ENCODE assay signal across 19 mouse cellular contexts in genomic region chr12:102042247-102042646, GRCm38 (mm10).
DNase-seq lines count a peak whose midpoint lies in the region; ATAC-seq and TF ChIP-seq lines count a peak whose summit lies in the region.
"Had no signal": no experiment of that assay in that cellular context is flagged by ENCODE, and none has a peak within 500 bp of the region (broad histone marks: within the 10 kb centered on the region; RNA-seq: fewer than 3 reads in every experiment).

No protein-coding gene starts in this region.

- no peaks in the 10 kb centered on the region for H3K9me3 ChIP-seq in forebrain, embryonic 12.5 days
- H3K9me3 ChIP-seq in forebrain, embryonic 11.5 days (ENCODE audit: control insufficient read depth, low read length) = no peaks in the 10 kb centered on the region
- no peaks in the 10 kb centered on the region for H3K9me3 ChIP-seq in lung, embryonic 15.5 days
- no peaks in the 10 kb centered on the region for H3K9me3 ChIP-seq in hindbrain, embryonic 14.5 days (ENCODE audit: control insufficient read depth, low read length)
- H3K9me3 ChIP-seq in neural tube, embryonic 14.5 days (ENCODE audit: control insufficient read depth, low read length) = no peaks in the 10 kb centered on the region
- no peaks in the 10 kb centered on the region for H3K9me3 ChIP-seq in stomach, postnatal 0 days (ENCODE audit: control insufficient read depth, low read length)
- H3K9me3 ChIP-seq: heart, embryonic 13.5 days; liver, embryonic 12.5 days had no signal

- no peak overlapping the region for H3K4me2 ChIP-seq in forebrain, embryonic 12.5 days
- H3K4me2 ChIP-seq in forebrain, embryonic 11.5 days (ENCODE audit: low read depth, low read length, severe bottlenecking) = no peak overlapping the region
- H3K4me2 ChIP-seq in lung, embryonic 15.5 days = no peak overlapping the region
- H3K4me2 ChIP-seq in hindbrain, embryonic 14.5 days (replicated peaks) = no peak overlapping the region
- H3K4me2 ChIP-seq in neural tube, embryonic 14.5 days (ENCODE audit: low read depth, low read length) = no peak overlapping the region
- H3K4me2 ChIP-seq in stomach, postnatal 0 days (replicated peaks; ENCODE audit: low read depth) = no peak overlapping the region
- H3K4me2 ChIP-seq: heart, embryonic 13.5 days; liver, embryonic 12.5 days had no signal

- peak overlapping the region; percentile 50; the same call in 1 of the 2 replicates for H3K27ac ChIP-seq in forebrain, embryonic 12.5 days
- H3K27ac ChIP-seq in forebrain, embryonic 11.5 days (ENCODE audit: low read depth, low read length) = no peak overlapping the region
- H3K27ac ChIP-seq in lung, embryonic 15.5 days = no peak overlapping the region
- peak overlapping the region; percentile 50 for H3K27ac ChIP-seq in hindbrain, embryonic 14.5 days
- H3K27ac ChIP-seq in neural tube, embryonic 14.5 days (ENCODE audit: low read depth, low read length) = peak overlapping the region; percentile 1; the same call in 1 of the 2 replicates
- no peak overlapping the region for H3K27ac ChIP-seq in stomach, postnatal 0 days (replicated peaks)
- H3K27ac ChIP-seq: heart, embryonic 13.5 days; layer of hippocampus, adult 2 months; left cerebral cortex, adult 2 months; liver, embryonic 12.5 days had no signal

- 63% methylated on average over 7 of the region's 7 CpGs for WGBS in forebrain, embryonic 12.5 days
- 67% methylated on average over 7 of the region's 7 CpGs for WGBS in forebrain, embryonic 11.5 days
- WGBS in lung, embryonic 15.5 days = 46% methylated on average over 7 of the region's 7 CpGs
- WGBS in lung, adult 2 months = 77% methylated on average over 7 of the region's 7 CpGs
- 54% methylated on average over 7 of the region's 7 CpGs for WGBS in hindbrain, embryonic 14.5 days
- WGBS in neural tube, embryonic 14.5 days = 52% methylated on average over 7 of the region's 7 CpGs
- WGBS in stomach, postnatal 0 days = 64% methylated on average over 7 of the region's 7 CpGs

- no peaks in the 10 kb centered on the region for H3K27me3 ChIP-seq in forebrain, embryonic 12.5 days
- H3K27me3 ChIP-seq in forebrain, embryonic 11.5 days (ENCODE audit: control insufficient read depth, insufficient read depth, low read length) = no peaks in the 10 kb centered on the region
- no peaks in the 10 kb centered on the region for H3K27me3 ChIP-seq in lung, embryonic 15.5 days
- H3K27me3 ChIP-seq in hindbrain, embryonic 14.5 days (ENCODE audit: control insufficient read depth, insufficient read depth, low read length) = no peaks in the 10 kb centered on the region
- H3K27me3 ChIP-seq in neural tube, embryonic 14.5 days (ENCODE audit: control insufficient read depth, insufficient read depth, low read length) = no peaks in the 10 kb centered on the region
- H3K27me3 ChIP-seq in stomach, postnatal 0 days (ENCODE audit: control insufficient read depth, insufficient read depth, low read length) = no peaks in the 10 kb centered on the region
- H3K27me3 ChIP-seq: heart, embryonic 13.5 days; liver, embryonic 12.5 days had no signal

- TF ChIP-seq CTCF in lung, adult 2 months (IDR thresholded peaks at IDR 0.05; ENCODE audit: insufficient read depth, low read length) = no peak
- TF ChIP-seq CTCF in stomach, postnatal 0 days (IDR thresholded peaks at IDR 0.05; ENCODE audit: low read depth) = no peak

- intact Hi-C loops in left cerebral cortex, postnatal 36 days (cut with DNase I) = no loop called here

- no peak overlapping the region for H3K9ac ChIP-seq in forebrain, embryonic 12.5 days
- no peak overlapping the region for H3K9ac ChIP-seq in forebrain, embryonic 11.5 days (ENCODE audit: low read length)
- H3K9ac ChIP-seq in lung, embryonic 15.5 days = no peak overlapping the region
- no peak overlapping the region for H3K9ac ChIP-seq in hindbrain, embryonic 14.5 days
- no peak overlapping the region for H3K9ac ChIP-seq in neural tube, embryonic 14.5 days (replicated peaks; ENCODE audit: low read depth, low read length)
- H3K9ac ChIP-seq in stomach, postnatal 0 days (ENCODE audit: low read length) = no peak overlapping the region
- H3K9ac ChIP-seq: heart, embryonic 13.5 days; liver, embryonic 12.5 days had no signal

- ATAC-seq in forebrain, embryonic 12.5 days (ENCODE audit: low FRiP score) = 0 out of 2 replicates have a peak, but pooled peaks have one; percentile 36
- ATAC-seq in forebrain, embryonic 11.5 days (replicated peaks; ENCODE audit: low FRiP score) = no peak
- 0 out of 2 replicates have a peak, but pooled peaks have one; percentile 8 for ATAC-seq in lung, embryonic 15.5 days (ENCODE audit: borderline replicate concordance, extremely low read depth, low FRiP score, low TSS enrichment)
- ATAC-seq in hindbrain, embryonic 14.5 days (ENCODE audit: low FRiP score) = peak; percentile 59
- peak; percentile 56 for ATAC-seq in neural tube, embryonic 14.5 days (ENCODE audit: low read depth)
- no peak for ATAC-seq in stomach, postnatal 0 days (ENCODE audit: low FRiP score, low TSS enrichment)
- ATAC-seq: liver, embryonic 12.5 days had no signal

- no peak for TF ChIP-seq EP300 in stomach, postnatal 0 days (optimal IDR thresholded peaks at IDR 0.05)

- DNase-seq in forebrain, embryonic 11.5 days (ENCODE audit: low spot score) = no peak
- DNase-seq in lung, adult 2 months = no peak
- no peak for DNase-seq in hindbrain, embryonic 14.5 days (ENCODE audit: low spot score)
- no peak for DNase-seq in stomach, postnatal 0 days (ENCODE audit: low spot score)
- DNase-seq in left cerebral cortex, postnatal 36 days (ENCODE audit: low spot score in 2 of 2) = no peak
- DNase-seq: cerebellum, postnatal 10 days; gastrocnemius, postnatal 25 days; kidney, adult 11 months; kidney, postnatal 10 days; lung, postnatal 10 days; spleen, adult 18-20 months had no signal

- TF ChIP-seq POLR2A in lung, adult 2 months (IDR thresholded peaks at IDR 0.05; ENCODE audit: borderline replicate concordance, extremely low read depth, low read depth, low read length) = no peak

- H3K36me3 ChIP-seq in forebrain, embryonic 12.5 days (replicated peaks) = no peaks in the 10 kb centered on the region
- no peaks in the 10 kb centered on the region for H3K36me3 ChIP-seq in forebrain, embryonic 11.5 days (ENCODE audit: control insufficient read depth, insufficient read depth, low read length)
- H3K36me3 ChIP-seq in lung, embryonic 15.5 days = no peaks in the 10 kb centered on the region
- no peaks in the 10 kb centered on the region for H3K36me3 ChIP-seq in hindbrain, embryonic 14.5 days (replicated peaks; ENCODE audit: control insufficient read depth, insufficient read depth)
- H3K36me3 ChIP-seq in neural tube, embryonic 14.5 days (ENCODE audit: control insufficient read depth, insufficient read depth, low read length) = no peaks in the 10 kb centered on the region
- H3K36me3 ChIP-seq in stomach, postnatal 0 days (ENCODE audit: control insufficient read depth, insufficient read depth, low read length) = no peaks in the 10 kb centered on the region
- H3K36me3 ChIP-seq: heart, embryonic 13.5 days; liver, embryonic 12.5 days had no signal

- H3K4me3 ChIP-seq in forebrain, embryonic 12.5 days (replicated peaks) = no peak overlapping the region
- H3K4me3 ChIP-seq in forebrain, embryonic 11.5 days (ENCODE audit: low read depth, low read length) = no peak overlapping the region
- no peak overlapping the region for H3K4me3 ChIP-seq in lung, embryonic 15.5 days
- no peak overlapping the region for H3K4me3 ChIP-seq in lung, adult 2 months (replicated peaks; ENCODE audit: extremely low read depth, low read depth, low read length)
- H3K4me3 ChIP-seq in hindbrain, embryonic 14.5 days (replicated peaks; ENCODE audit: low read length) = no peak overlapping the region
- H3K4me3 ChIP-seq in neural tube, embryonic 14.5 days (ENCODE audit: low read depth, low read length) = no peak overlapping the region
- H3K4me3 ChIP-seq in stomach, postnatal 0 days (ENCODE audit: low read depth, low read length) = no peak overlapping the region
- H3K4me3 ChIP-seq: heart, embryonic 13.5 days; layer of hippocampus, adult 2 months; left cerebral cortex, adult 2 months; liver, embryonic 12.5 days; megakaryocyte, embryonic 14.5 days had no signal

- peaks cover 4% of the 10 kb centered on the region for H3K4me1 ChIP-seq in forebrain, embryonic 12.5 days
- H3K4me1 ChIP-seq in forebrain, embryonic 11.5 days (replicated peaks; ENCODE audit: control insufficient read depth, insufficient read depth, low read length) = no peaks in the 10 kb centered on the region
- H3K4me1 ChIP-seq in lung, embryonic 15.5 days = no peaks in the 10 kb centered on the region
- no peaks in the 10 kb centered on the region; the same call in none of the 2 replicates for H3K4me1 ChIP-seq in lung, adult 2 months (ENCODE audit: control insufficient read depth, insufficient read depth, low read length)
- peaks cover 5% of the 10 kb centered on the region; the same call in 1 of the 2 replicates for H3K4me1 ChIP-seq in hindbrain, embryonic 14.5 days (replicated peaks; ENCODE audit: control insufficient read depth, insufficient read depth, low read length)
- no peaks in the 10 kb centered on the region for H3K4me1 ChIP-seq in neural tube, embryonic 14.5 days (ENCODE audit: control insufficient read depth, insufficient read depth, low read length)
- no peaks in the 10 kb centered on the region for H3K4me1 ChIP-seq in stomach, postnatal 0 days (replicated peaks; ENCODE audit: control insufficient read depth, insufficient read depth)
- H3K4me1 ChIP-seq: liver, embryonic 12.5 days had no signal

Comparison
In these comparisons a context has a peak if more than half of its experiments do, and no peak if none do; other contexts are left out.
1. ATAC-seq: peak in forebrain, embryonic 12.5 days (single experiment), lung, embryonic 15.5 days (single experiment), hindbrain, embryonic 14.5 days (single experiment) and neural tube, embryonic 14.5 days (single experiment); none in forebrain, embryonic 11.5 days (single experiment) and stomach, postnatal 0 days (single experiment).
2. H3K27ac ChIP-seq: peak in forebrain, embryonic 12.5 days (single experiment), hindbrain, embryonic 14.5 days (single experiment) and neural tube, embryonic 14.5 days (single experiment); none in forebrain, embryonic 11.5 days (single experiment), lung, embryonic 15.5 days (single experiment) and stomach, postnatal 0 days (single experiment).